Mouse (Mus musculus): Measurements from ENCODE around the gene Mcrs1.
"Not testable (repeated sequence)": the region's sequence is repeated elsewhere in the genome, so short reads cannot be mapped to it uniquely, and the experiment has no call there.

Gene Mcrs1

DNA sequence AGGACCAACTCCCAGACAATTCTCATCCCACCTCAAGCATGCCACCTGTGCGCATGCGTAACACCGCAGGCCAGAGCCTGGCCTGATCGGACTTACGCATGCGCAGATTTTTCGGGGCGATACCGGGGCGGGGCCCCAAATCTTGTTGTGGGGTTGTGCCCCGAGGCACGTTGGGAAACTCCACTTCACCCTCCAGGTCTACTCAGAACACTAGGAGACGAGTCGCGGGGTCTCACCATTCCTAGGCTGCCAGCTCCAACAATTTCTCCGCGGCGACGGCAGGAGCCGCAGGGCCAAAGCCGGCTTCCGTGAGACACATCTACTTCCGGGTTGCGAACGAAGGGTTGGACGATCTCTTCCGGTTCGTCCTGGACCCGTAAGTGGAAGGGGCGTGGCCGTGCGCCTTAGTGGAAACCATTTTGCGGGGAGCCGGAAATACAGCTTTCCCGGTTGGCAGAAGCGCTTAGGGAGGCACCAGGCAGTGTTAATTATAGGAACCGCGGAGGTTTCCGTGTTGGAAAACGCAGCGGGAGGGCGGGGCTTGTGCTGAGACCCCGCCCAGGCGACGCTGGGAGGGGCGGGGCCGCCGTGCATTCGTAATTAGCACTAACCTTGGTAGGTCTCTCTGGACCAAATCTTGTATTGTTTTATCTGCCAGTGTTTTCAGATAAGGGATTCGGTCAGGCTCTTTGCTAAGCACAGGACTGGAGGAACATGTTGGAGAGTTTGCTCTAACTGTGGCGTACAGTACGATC is at the start of gene Mcrs1:
Gene Mcrs1 (minus strand): TSS at position 336 of the 755 bp plus-strand sequence.
- peak; percentile 86 to 91 for DNase-seq (ENCODE audit: low spot score in 2 of 2)

DNA sequence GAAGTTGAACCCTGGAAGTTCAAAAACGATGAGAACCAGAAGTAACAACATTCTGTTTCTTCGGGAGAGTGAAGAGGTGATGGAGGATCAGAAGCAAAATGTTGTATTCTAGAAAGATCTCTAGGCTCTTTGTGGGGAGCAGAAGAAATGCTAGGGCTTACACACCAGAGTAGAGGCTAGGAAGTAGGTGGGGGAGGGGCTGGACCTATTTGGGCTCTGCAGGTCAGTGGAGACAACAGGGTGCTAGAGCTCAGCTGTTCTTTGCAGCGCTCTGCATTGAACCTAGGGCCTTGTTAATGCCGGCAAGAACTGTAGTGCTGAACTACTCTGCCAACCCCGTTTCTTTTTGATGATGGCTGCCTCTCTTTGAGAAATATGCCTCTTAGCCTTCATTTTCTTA is 44.5 kb upstream of the Mcrs1 start:
- DNase-seq (ENCODE audit: low spot score in 2 of 2): no peak

GRCm38 (mm10) chr15:99295484-99295981 is 43.8 kb upstream of the Mcrs1 start, which contains the start of gene Fam186b:
Fam186b (minus strand) TSS chr15:99295888.
- no peak for DNase-seq (ENCODE audit: low spot score in 2 of 2)

- peak; percentile 66 to 74 for DNase-seq (ENCODE audit: low spot score in 2 of 2)
These were observed 43.1 kb upstream of the Mcrs1 start, which contains the start of gene Prpf40b for GRCm38 (mm10) chr15:99294813-99295374. Prpf40b (plus strand) TSS chr15:99295087.

DNA sequence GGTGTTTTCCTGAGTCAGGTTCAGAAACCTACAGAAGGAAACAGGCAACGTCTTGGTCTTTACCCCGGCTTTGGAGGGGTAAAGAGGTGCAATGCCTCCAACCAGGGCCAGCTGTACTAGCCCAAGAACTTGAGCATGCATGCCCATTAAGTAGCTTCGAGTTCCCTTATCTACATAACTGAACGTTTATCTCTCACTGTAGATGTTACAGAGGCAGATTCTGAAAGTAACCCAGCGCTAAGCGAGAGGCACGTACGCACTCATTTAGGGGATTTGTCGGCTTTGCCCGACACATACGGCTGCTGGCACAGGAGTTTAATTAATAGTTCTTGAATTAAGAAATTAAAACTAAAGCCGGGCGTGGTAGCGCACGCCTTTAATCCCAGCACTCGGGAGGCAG is 42.5 kb upstream of the Mcrs1 start:
- DNase-seq (ENCODE audit: low spot score in 2 of 2): no peak

DNA sequence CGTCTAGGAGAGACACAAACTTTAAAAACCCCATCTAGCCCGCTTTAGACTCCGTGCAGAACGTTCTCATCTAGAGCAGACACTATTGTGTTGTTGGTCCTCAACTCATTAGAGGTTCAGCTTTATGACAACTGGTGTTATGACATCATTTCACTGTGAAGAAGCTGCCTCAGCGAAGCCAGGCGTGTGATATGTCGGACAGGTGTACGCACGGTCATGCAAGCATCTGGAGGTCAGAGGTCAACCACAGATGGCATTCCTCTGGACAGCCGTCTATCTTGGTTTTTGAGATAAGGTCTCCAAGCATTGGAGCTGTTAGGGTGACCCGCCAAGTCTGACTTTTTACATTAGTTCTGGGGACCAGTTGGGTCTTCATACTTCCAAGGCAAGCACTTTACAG is 38.8 kb upstream of the Mcrs1 start:
- DNase-seq (ENCODE audit: low spot score in 2 of 2): no peak

DNA sequence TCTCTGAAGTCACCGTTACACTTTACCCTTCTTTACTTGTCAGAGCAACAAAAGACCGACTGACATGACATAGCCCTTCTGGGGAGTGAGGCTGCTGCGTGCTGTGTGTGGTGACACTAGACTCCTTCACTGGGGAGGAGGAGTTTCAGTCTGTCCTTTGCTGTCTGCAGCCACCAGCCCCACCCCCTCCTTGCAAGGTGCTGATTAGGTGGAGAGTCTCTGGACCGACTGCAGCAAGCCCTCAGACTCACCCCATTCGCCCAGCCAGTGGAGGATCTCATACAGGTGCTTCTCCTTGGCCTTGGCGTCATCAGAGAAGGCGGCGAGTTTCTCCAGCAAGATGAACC is 33.4 kb upstream of the Mcrs1 start:
- no peak for DNase-seq (ENCODE audit: low spot score in 2 of 2)

GRCm38 (mm10) chr15:99284527-99285188 is 32.9 kb upstream of the Mcrs1 start:
- DNase-seq (ENCODE audit: low spot score in 2 of 2): no peak

DNA sequence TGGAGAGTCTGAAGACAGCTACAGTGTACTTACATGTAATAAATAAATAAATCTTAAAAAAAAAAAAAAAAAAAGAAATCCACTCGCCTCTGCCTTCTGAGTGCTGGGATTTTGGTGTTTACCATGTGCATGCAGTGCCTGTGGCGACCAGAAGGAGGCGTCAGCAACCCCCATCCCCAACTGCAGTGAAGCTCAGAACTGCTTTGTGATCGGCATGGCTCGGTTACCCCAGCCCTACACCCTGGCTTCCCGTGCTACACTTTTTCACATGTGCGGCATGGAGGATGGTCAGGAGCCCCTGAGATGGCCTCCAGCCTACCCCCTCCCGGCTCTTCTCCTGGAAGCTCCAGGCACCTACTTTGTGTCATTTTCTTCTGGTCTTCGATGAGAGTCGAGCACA is 31.7 kb upstream of the Mcrs1 start:
- no peak for DNase-seq (ENCODE audit: low spot score in 2 of 2)

GRCm38 (mm10) chr15:99278271-99278670 is 26.5 kb upstream of the Mcrs1 start:
- no peak for DNase-seq (ENCODE audit: low spot score in 2 of 2)

DNA sequence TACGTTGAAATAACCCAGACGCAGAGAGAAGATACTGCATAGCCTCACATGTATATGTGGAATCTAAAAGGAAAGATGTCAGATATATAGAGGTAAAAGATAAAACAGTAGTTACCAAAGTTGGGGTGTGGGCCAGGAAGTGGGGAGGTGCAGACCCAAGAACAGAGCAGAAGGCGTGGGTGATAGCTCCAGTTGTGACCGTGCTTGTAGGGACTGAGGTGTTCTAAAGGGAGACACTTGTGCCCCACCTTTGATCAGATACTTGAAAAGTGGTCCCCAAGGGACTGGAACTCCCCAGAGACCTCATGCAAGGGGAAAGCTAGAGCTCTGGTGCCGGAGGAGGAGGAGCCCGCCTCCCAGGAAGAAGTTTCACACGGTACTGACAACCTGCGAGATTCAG is 24.3 kb upstream of the Mcrs1 start:
- DNase-seq (ENCODE audit: low spot score in 2 of 2): no peak

DNA sequence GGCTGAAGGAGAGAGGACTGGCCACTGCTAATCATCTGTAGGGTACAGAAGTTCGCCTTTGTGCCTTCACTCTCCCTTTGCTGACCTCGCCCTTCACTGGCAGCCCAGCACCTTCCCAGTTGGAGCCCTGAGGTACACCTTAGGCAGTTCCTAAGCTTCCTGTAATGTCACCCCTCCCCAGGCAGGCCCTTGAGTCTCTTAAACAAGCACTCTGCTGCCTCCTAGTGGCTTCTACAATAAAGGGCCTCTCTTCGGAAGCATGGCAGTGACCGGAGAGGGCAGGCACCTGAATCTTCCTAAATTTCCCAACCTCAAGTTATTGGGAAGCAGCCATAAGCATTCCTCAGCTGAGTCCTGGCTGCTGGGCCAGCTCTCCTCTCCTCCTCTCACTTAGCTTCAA is 13.9 kb upstream of the Mcrs1 start:
- DNase-seq (ENCODE audit: low spot score in 2 of 2): peak in 1 of 2 experiments; percentile 52

DNA sequence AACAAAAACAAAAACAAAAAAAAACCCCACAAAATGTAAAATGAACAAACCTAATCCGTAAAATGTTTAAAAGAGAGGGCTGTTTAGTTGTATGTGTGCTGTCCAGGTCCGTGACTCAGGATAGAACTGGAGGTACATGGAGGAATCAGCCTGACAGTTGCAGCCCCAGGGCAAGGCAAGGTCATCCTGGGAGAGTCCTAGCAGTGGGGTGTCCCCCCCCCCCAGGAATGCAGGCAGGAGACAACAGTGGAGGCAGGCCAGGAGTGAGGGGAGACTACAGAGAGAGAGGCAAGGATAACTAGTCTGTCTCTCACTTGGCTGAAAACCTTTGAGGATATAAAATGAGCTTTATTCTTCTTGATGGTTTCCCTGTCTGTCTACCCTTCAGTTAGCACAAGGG is 12.6 kb upstream of the Mcrs1 start:
- no peak for DNase-seq (ENCODE audit: low spot score in 2 of 2)

- no peak for DNase-seq (ENCODE audit: low spot score in 2 of 2)
These were observed 10.9 kb upstream of the Mcrs1 start for GRCm38 (mm10) chr15:99262702-99263101.

DNA sequence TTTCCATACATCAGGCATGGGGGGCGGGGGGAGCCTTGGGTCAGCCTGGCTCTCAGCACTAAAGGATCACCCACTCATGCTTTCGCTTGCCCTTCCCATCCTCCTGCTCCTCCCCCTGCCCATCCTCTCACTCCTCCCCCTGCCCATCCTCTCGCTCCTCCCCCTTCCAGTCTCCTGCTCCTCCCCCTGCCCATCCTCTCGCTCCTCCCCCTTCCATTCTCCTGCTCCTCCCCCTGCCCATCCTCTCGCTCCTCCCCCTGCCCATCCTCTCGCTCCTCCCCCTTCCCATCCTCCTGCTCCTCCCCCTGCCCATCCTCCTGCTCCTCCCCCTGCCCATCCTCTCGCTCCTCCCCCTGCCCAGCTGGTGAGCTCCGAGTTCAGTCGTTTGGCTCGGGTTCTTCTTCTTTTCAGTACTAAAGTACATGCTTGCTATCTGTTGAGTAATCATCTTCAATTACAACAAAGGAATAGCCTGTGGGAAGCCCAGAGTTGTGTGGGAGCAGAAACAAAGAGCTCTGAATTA is 8.0 kb upstream of the Mcrs1 start:
- DNase-seq (ENCODE audit: low spot score in 2 of 2): peak; percentile 33 to 42

GRCm38 (mm10) chr15:99259167-99259729 is 7.5 kb upstream of the Mcrs1 start:
- no peak for DNase-seq (ENCODE audit: low spot score in 2 of 2)

DNA sequence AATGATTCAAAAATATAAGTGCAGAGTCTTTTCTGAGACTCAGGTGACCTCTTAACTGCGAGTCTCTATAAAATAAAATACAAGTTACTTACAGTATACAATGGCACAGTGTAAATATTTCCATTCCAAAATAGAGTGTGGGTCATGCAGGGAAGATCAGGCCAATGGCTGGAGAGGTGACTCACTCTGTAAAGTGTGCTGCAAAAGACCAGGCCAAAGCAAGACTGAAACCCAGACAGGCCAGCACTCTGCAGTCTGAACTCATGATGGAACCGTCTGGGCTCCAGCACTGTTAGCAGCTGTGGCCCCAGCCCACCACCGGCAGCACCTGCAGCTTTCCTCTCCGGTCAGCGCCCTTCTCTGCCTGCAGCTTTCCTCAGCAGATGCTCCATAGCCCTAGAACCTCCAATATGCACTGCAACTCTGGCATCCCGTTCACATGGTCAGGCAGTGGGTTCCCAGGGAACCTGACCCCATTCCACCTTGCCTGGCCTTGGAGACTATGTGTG is 3.5 kb upstream of the Mcrs1 start:
- no peak for DNase-seq (ENCODE audit: low spot score in 2 of 2)

DNA sequence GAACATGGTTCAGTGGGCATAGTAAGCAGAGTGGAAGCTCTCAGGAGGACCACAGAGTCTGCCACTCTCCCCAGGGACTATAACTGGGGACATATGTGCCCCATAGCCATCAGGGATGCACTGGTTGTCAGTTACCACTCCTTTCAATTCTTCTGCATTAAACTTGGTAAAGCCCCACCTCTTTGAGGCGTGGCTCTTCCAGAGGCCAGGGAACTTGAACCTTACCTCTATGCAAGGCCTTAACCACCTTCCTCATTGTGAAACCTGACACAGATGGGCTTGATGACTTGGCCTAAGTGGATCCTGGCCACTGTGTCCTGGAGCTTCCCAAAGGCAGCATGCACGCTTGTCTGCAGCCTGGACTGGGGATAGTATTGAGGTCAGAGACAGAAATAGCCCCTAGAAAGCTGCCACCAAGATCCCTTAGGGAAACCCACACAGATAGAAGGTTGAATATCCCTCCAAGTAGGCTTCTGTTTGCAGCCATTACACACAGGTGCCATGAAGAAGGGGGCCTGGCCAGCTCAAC is 2.8 kb upstream of the Mcrs1 start:
- no peak for DNase-seq (ENCODE audit: low spot score in 2 of 2)

GRCm38 (mm10) chr15:99253772-99254171 is 2.0 kb upstream of the Mcrs1 start:
- DNase-seq (ENCODE audit: low spot score in 2 of 2): no peak

DNA sequence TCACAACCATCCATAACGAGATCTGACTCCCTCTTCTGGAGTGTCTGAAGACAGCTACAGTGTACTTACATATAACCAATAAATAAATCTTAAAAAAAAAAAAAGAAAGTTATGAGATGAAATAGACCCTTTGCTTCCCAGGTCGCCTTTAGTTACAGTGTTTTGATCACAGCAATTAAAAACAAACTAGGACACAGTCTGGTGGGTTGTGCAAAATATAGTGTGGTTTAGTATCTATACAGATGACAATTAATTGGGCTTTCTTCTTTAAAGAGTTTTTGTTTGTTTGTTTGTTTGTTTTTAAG is 1.4 kb upstream of the Mcrs1 start:
- DNase-seq (ENCODE audit: low spot score in 2 of 2): not testable (repeated sequence)

DNA sequence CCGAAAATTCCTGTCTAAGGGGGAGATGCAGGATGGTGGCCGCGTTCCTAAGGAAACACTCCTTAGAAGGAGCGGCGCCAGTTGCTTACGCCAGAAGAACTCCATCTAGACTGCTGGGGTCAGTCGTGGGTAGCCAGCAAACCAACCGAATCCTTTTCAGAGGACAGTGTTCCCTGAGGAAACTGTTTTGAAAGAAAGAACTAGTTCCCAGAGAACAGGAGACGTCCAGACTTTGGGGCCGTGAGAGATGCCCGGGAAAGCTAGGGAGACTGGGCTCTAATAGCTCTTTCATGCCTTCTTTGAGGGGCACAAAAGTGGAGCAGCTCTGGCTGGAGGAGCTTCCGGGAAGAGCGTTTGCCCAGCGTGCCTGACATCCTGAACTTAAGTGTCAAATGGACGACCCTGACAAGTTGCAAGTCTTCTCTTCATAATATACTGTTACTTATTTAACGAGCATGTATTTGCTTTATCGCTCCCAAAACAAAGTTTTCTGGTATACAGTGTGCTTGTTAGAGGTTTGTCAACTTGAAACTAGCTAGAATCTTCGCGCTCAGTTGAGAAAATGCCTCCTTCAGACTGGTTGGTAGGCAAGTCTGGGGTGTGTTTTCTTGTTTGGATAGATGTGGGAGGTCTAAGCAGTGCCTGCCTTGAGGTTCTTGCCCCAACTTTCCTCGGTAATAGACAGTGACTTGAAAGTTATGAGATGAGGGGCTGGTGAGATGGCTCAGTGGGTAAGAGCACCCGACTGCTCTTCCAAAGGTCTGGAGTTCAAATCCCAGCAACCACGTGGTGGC is 817 bp upstream of the Mcrs1 start:
- DNase-seq (ENCODE audit: low spot score in 2 of 2): no peak
